Mouse (Mus musculus) MEL (cell line): ENCODE measurements around the gene Tmem81.

Experiments used
- CTCF ChIP-seq, 3 experiments: IDR thresholded peaks in 2 of 3; conservative IDR thresholded peaks in 1 of 3; 2 replicates each; pipeline ENCODE4 v1.5.1; 2011 to 2012; ENCODE audit warnings: low read length in 3 of 3, low read depth in 2 of 3, mild to moderate bottlenecking in 2 of 3, improper control_type of control experiment in 1 of 3, inconsistent platforms in 1 of 3, mixed read lengths in 1 of 3, moderate library complexity in 1 of 3; ENCODE audit not compliant: control insufficient read depth in 1 of 3, insufficient read depth in 1 of 3, poor library complexity in 1 of 3, severe bottlenecking in 1 of 3
- GATA1 ChIP-seq: IDR thresholded peaks from 2 replicates; pipeline ENCODE4 v1.6.1; 2011; ENCODE audit warnings: low read depth, low read length, improper control_type of control experiment
- MAFK ChIP-seq: IDR thresholded peaks from 2 replicates; pipeline ENCODE4 v1.6.1; 2011; ENCODE audit warnings: low read depth, mild to moderate bottlenecking, low read length, improper control_type of control experiment, borderline replicate concordance
- POLR2A ChIP-seq, 2 experiments: IDR thresholded peaks; 2 replicates each; pipeline ENCODE4 v1.6.1; 2011 to 2012; ENCODE audit warnings: low read length in 2 of 2, mild to moderate bottlenecking in 2 of 2, control low read depth in 1 of 2, improper control_type of control experiment in 1 of 2, low read depth in 1 of 2, moderate library complexity in 1 of 2; ENCODE audit not compliant: control insufficient read depth in 1 of 2, insufficient read depth in 1 of 2, poor library complexity in 1 of 2

DNA sequence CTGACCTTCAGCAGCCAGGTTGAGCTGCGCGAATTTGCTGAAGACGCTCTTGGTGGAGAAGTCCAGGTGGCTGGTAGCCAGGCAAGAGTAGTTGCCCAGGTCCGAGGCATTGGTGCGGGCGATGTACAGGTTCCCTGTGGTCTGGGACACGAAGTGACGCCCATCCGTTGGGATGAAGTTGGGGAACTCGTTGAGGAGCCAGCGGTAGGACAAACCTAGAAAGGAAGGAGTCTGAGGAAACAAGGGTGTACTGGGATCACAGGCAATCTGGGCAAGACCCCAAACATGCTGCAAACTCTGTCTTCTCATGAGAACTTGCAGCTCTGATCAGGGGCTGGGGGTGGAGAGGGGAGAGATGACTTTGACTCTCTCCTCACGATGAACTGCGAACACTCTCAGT is 22.0 kb downstream of the Tmem81 start:
- TF ChIP-seq GATA1 = no peak
- TF ChIP-seq CTCF (IDR thresholded peaks at IDR 0.05 in 2 of 3, conservative IDR thresholded peaks at IDR 0.05 in 1 of 3; ENCODE audit: control insufficient read depth in 1 of 3, insufficient read depth in 1 of 3, low read depth in 2 of 3, low read length in 3 of 3, poor library complexity in 1 of 3, severe bottlenecking in 1 of 3) = no peak
- TF ChIP-seq MAFK = no peak
- TF ChIP-seq POLR2A (IDR thresholded peaks at IDR 0.05; ENCODE audit: control insufficient read depth in 1 of 2, insufficient read depth in 1 of 2, low read depth in 1 of 2, low read length in 2 of 2, poor library complexity in 1 of 2) = no peak
